Mouse (Mus musculus) MEL (cell line): Measurements from ENCODE around the gene Lrrc25. TPM values are rescaled to one million over a fixed set of nuclear protein-coding genes. Genes with fewer than 3 reads are reported as not detected.

Experiments used
- DNase-seq: peaks from one replicate; pipeline ENCODE4 v3.0.0; 2011; ENCODE audit warnings: low read depth, low spot score
- H3K27ac ChIP-seq: 2 replicates; pipeline ENCODE4 v1.5.1; 2012; ENCODE audit warnings: low read depth, mild to moderate bottlenecking, control low read depth, low read length, moderate library complexity; ENCODE audit not compliant: control insufficient read depth
- H3K27me3 ChIP-seq, 2 experiments: fragments of 150-350 bp in 1 of 2; sonication (generic) in 1 of 2; 2 replicates each; pipeline ENCODE4 v1.6.1; 2012; ENCODE audit warnings: low read length in 2 of 2, mild to moderate bottlenecking in 2 of 2, improper control_type of control experiment in 1 of 2, moderate library complexity in 1 of 2; ENCODE audit not compliant: insufficient read depth in 2 of 2, control insufficient read depth in 1 of 2
- H3K36me3 ChIP-seq, 2 experiments: 2 replicates each; pipeline ENCODE4 v1.6.1; 2012 to 2014; ENCODE audit warnings: low read length in 2 of 2, improper control_type of control experiment in 1 of 2, inconsistent platforms in 1 of 2, mild to moderate bottlenecking in 1 of 2; ENCODE audit not compliant: insufficient read depth in 2 of 2, control insufficient read depth in 1 of 2
- H3K4me1 ChIP-seq, 2 experiments: fragments of 150-350 bp in 1 of 2; sonication (generic) in 1 of 2; 2 replicates each; pipeline ENCODE4 v1.6.1; 2012; ENCODE audit warnings: low read length in 2 of 2, improper control_type of control experiment in 1 of 2, mild to moderate bottlenecking in 1 of 2; ENCODE audit not compliant: insufficient read depth in 2 of 2, control insufficient read depth in 1 of 2
- H3K4me3 ChIP-seq, 2 experiments: fragments of 150-350 bp in 1 of 2; sonication (generic) in 1 of 2; 2 replicates each; pipeline ENCODE4 v1.5.1; 2012; ENCODE audit warnings: low read depth in 2 of 2, low read length in 2 of 2, mild to moderate bottlenecking in 2 of 2, moderate library complexity in 2 of 2, control low read depth in 1 of 2, improper control_type of control experiment in 1 of 2; ENCODE audit not compliant: control insufficient read depth in 1 of 2, insufficient read depth in 1 of 2
- H3K79me2 ChIP-seq: 2 replicates; pipeline ENCODE4 v1.6.1; 2012; ENCODE audit warnings: mild to moderate bottlenecking, low read length, moderate library complexity; ENCODE audit not compliant: control insufficient read depth, poor library complexity, insufficient read depth
- H3K9ac ChIP-seq: 2 replicates; pipeline ENCODE4 v1.6.1; 2012; ENCODE audit warnings: low read depth, mild to moderate bottlenecking, control low read depth, low read length, moderate library complexity; ENCODE audit not compliant: control insufficient read depth, poor library complexity, severe bottlenecking
- H3K9me3 ChIP-seq: fragments of 150-350 bp; sonication (generic); replicated peaks from 2 replicates; pipeline ENCODE4 v1.6.1; 2012; ENCODE audit warnings: mild to moderate bottlenecking, low read length, improper control_type of control experiment, moderate library complexity; ENCODE audit not compliant: insufficient read depth
- CHD1 ChIP-seq: IDR thresholded peaks from 2 replicates; pipeline ENCODE4 v1.6.1; 2012; ENCODE audit warnings: low read depth, mild to moderate bottlenecking, inconsistent platforms, low read length, improper control_type of control experiment
- E2F4 ChIP-seq: IDR thresholded peaks from 2 replicates; pipeline ENCODE4 v1.6.1; 2011; ENCODE audit warnings: low read depth, low read length, improper control_type of control experiment, borderline replicate concordance
- EP300 ChIP-seq, 2 experiments: IDR thresholded peaks; 2 replicates each; pipeline ENCODE4 v1.6.1; 2011; ENCODE audit warnings: improper control_type of control experiment in 2 of 2, low read length in 2 of 2, low read depth in 1 of 2, mild to moderate bottlenecking in 1 of 2
- HCFC1 ChIP-seq: IDR thresholded peaks from 2 replicates; pipeline ENCODE4 v1.6.1; 2012; ENCODE audit warnings: low read depth, mild to moderate bottlenecking, inconsistent platforms, low read length, improper control_type of control experiment, moderate library complexity
- MAFK ChIP-seq: IDR thresholded peaks from 2 replicates; pipeline ENCODE4 v1.6.1; 2011; ENCODE audit warnings: low read depth, mild to moderate bottlenecking, low read length, improper control_type of control experiment, borderline replicate concordance
- RAD21 ChIP-seq: IDR thresholded peaks from 2 replicates; pipeline ENCODE4 v1.6.1; 2011; ENCODE audit warnings: mild to moderate bottlenecking, low read depth, low read length, improper control_type of control experiment
- SIN3A ChIP-seq: IDR thresholded peaks from 2 replicates; pipeline ENCODE4 v1.6.1; 2012; ENCODE audit warnings: low read length, improper control_type of control experiment, inconsistent platforms
- SMC3 ChIP-seq: IDR thresholded peaks from 2 replicates; pipeline ENCODE4 v1.6.1; 2011; ENCODE audit warnings: low read depth, low read length, improper control_type of control experiment
- TCF12 ChIP-seq: IDR thresholded peaks from 2 replicates; pipeline ENCODE4 v1.6.1; 2014; ENCODE audit warnings: low read depth, mild to moderate bottlenecking, inconsistent platforms, low read length, improper control_type of control experiment, moderate library complexity
- ZC3H11A ChIP-seq: IDR thresholded peaks from 2 replicates; pipeline ENCODE4 v1.6.1; 2012; ENCODE audit warnings: low read depth, mild to moderate bottlenecking, inconsistent platforms, low read length, improper control_type of control experiment
- polyA plus RNA-seq, 2 experiments: library from polyadenylated mRNA; stranded (reverse) in 1 of 2; unstranded in 1 of 2; fragments of >175 nt in 1 of 2; fragments of >200 nt in 1 of 2; gene quantifications; 2 replicates each; pipeline versions ENCODE4 v1.2.1 to v1.2.4; 2012; ENCODE audit warnings: low replicate concordance in 2 of 2, low read depth in 1 of 2; ENCODE audit not compliant: insufficient read length in 2 of 2, insufficient read depth in 1 of 2, missing spikeins in 1 of 2
- total RNA-seq: library from RNA; depleted of rRNA; stranded (reverse); fragments of 300-350 nt; gene quantifications from 2 replicates; pipeline ENCODE4 v1.2.3, GENCODE M21; 2012

Gene Lrrc25
- total and polyA plus RNA-seq, 3 experiments, result 0.39 to 1.1 TPM; not detected in 1

GRCm38 (mm10) chr8:70598722-70599121 lies 17.2 kb upstream of the Lrrc25 start:
- H3K79me2 ChIP-seq, result peaks cover 7% of the 10 kb centered on the region
- no peak for DNase-seq
- no peak overlapping the region for H3K4me3 ChIP-seq
- H3K36me3 ChIP-seq, result no peaks in the 10 kb centered on the region; a peak in 1 of 4 replicates
- H3K4me1 ChIP-seq, result peaks cover 0 to 4% of the 10 kb centered on the region in 2 experiments; a peak in 2 of 4 replicates
- no peak for TF ChIP-seq SMC3
- TF ChIP-seq EP300 (IDR thresholded peaks at IDR 0.05; ENCODE audit: low read depth in 1 of 2, low read length in 2 of 2), result no peak
- no peak for TF ChIP-seq MAFK
- TF ChIP-seq, all 39 proteins: peak for 0
- H3K9me3 ChIP-seq, result no peaks in the 10 kb centered on the region
- H3K9ac ChIP-seq, result no peak overlapping the region
- H3K27me3 ChIP-seq, result no peaks in the 10 kb centered on the region
- no peak overlapping the region for H3K27ac ChIP-seq

- DNase-seq, result no peak
- peaks cover 0 to 4% of the 10 kb centered on the region in 2 experiments; a peak in 2 of 4 replicates for H3K4me1 ChIP-seq
- no peak overlapping the region for H3K4me3 ChIP-seq
- peaks cover 4% of the 10 kb centered on the region for H3K79me2 ChIP-seq
- H3K36me3 ChIP-seq, result no peaks in the 10 kb centered on the region; a peak in 1 of 4 replicates
- H3K9ac ChIP-seq, result no peak overlapping the region
- H3K9me3 ChIP-seq, result no peaks in the 10 kb centered on the region
- no peak for TF ChIP-seq CHD1
- TF ChIP-seq RAD21, result no peak
- TF ChIP-seq ZC3H11A, result no peak
- TF ChIP-seq TCF12, result no peak
- no peak for TF ChIP-seq SIN3A
- no peaks in the 10 kb centered on the region for H3K27me3 ChIP-seq
- H3K27ac ChIP-seq, result no peak overlapping the region
Measured at GRCm38 (mm10) chr8:70599507-70600290, 16.3 kb upstream of the Lrrc25 start.

- Histone ChIP-seq H3K4me3 (no peak overlapping the region), H3K79me2 (peaks cover 4% of the 10 kb centered on the region), H3K27ac (no peak overlapping the region), H3K36me3 (no peaks in the 10 kb centered on the region; a peak in 1 of 4 replicates), H3K4me1 (no peaks in the 10 kb centered on the region), H3K27me3 (no peaks in the 10 kb centered on the region), H3K9me3 (no peaks in the 10 kb centered on the region), H3K9ac (no peak overlapping the region)
- no peak for DNase-seq
- TF ChIP-seq E2F4 (no peak), MAFK (no peak), HCFC1 (no peak), SIN3A (no peak)
Measured at GRCm38 (mm10) chr8:70600473-70601270, 15.3 kb upstream of the Lrrc25 start.
